Mouse (Mus musculus): ENCODE data around the gene Gm4187.
"Not testable (repeated sequence)": the region's sequence is repeated elsewhere in the genome, so short reads cannot be mapped to it uniquely, and the experiment has no call there.

Gm4187 gene

GRCm38 (mm10) chr7:22329617-22330016, at the start of gene Gm4187:
Gene Gm4187 (minus strand): TSS chr7:22329717.
- not testable (repeated sequence) for DNase-seq (ENCODE audit: low spot score in 2 of 2)

- DNase-seq (ENCODE audit: low spot score in 2 of 2) = not testable (repeated sequence)
Measured at GRCm38 (mm10) chr7:22370939-22371338, 41.4 kb upstream of the Gm4187 start, which contains the start of gene Gm8660. Gene Gm8660 (minus strand): TSS chr7:22371039.
